Mouse (Mus musculus): ENCODE measurements around the gene Notch1.

- TF ChIP-seq CTCF (IDR thresholded peaks at IDR 0.05; ENCODE audit: extremely low read depth, insufficient read depth, low read length) (no peak), POLR2A (IDR thresholded peaks at IDR 0.05; ENCODE audit: extremely low read depth, insufficient read depth, low read length) (no peak)
Observed at GRCm38 (mm10) chr2:26429851-26430250, 86.6 kb downstream of the Notch1 start.

All from cortical plate, adult 2 months (tissue).